Mouse (Mus musculus) liver, embryonic 13.5 days (tissue): ENCODE data around the gene Pdlim5. TPM values are rescaled to one million over a fixed set of nuclear protein-coding genes. Genes with fewer than 3 reads are reported as not detected.

Experiments used
- ATAC-seq: fragments of 200-750 bp; cut with Nextera tagmentation; 2 replicates; pipeline ENCODE4 v1.8.0; 2017; ENCODE audit warnings: low read depth, mild to moderate bottlenecking, moderate number of reproducible peaks, moderate library complexity
- DNase-seq: peaks from one replicate; pipeline ENCODE4 v3.0.0; 2022
- H3K27ac ChIP-seq: fragments of 300-500 bp; sonication (generic); 2 replicates; pipeline ENCODE4 v1.5.1; 2015; ENCODE audit warnings: moderate library complexity, mild to moderate bottlenecking, inconsistent platforms
- H3K27me3 ChIP-seq: fragments of 300-500 bp; sonication (generic); 2 replicates; pipeline ENCODE4 v1.6.1; 2015; ENCODE audit warnings: mild to moderate bottlenecking, inconsistent platforms
- H3K36me3 ChIP-seq: fragments of 300-500 bp; sonication (generic); 2 replicates; pipeline ENCODE4 v1.6.1; 2015; ENCODE audit warnings: mild to moderate bottlenecking, inconsistent platforms
- H3K4me1 ChIP-seq: fragments of 300-500 bp; sonication (generic); replicated peaks from 2 replicates; pipeline ENCODE4 v1.6.1; 2015; ENCODE audit warnings: inconsistent platforms
- H3K4me2 ChIP-seq: fragments of 300-500 bp; sonication (generic); 2 replicates; pipeline ENCODE4 v1.6.1; 2015; ENCODE audit warnings: inconsistent platforms, mild to moderate bottlenecking, moderate library complexity
- H3K4me3 ChIP-seq: fragments of 300-500 bp; sonication (generic); replicated peaks from 2 replicates; pipeline ENCODE4 v1.5.1; 2015; ENCODE audit warnings: mild to moderate bottlenecking, inconsistent platforms
- H3K9ac ChIP-seq: fragments of 300-500 bp; sonication (generic); 2 replicates; pipeline ENCODE4 v1.6.1; 2015; ENCODE audit warnings: mild to moderate bottlenecking, inconsistent platforms
- H3K9me3 ChIP-seq: fragments of 300-500 bp; sonication (generic); replicated peaks from 2 replicates; pipeline ENCODE4 v1.6.1; 2016; ENCODE audit warnings: inconsistent platforms
- WGBS: fragments of 180-500 bp; shearing (Covaris S2); methylation state at CpG from one replicate; pipeline ENCODE4 v1.1.7; 2015; ENCODE audit not compliant: insufficient replicate concordance; 5-methylcytosine and 5-hydroxymethylcytosine counted together
- polyA plus RNA-seq: library from polyadenylated mRNA; unstranded; fragments of >200 nt; fragmentation: Nextera tagmentation; extraction: Ambion mirVana; gene quantifications from 2 replicates; pipeline ENCODE4 v1.2.1, GENCODE M21; 2015

The Pdlim5 gene
- polyA plus RNA-seq, 1 experiment from 2014 or later: 11.0 TPM

DNA sequence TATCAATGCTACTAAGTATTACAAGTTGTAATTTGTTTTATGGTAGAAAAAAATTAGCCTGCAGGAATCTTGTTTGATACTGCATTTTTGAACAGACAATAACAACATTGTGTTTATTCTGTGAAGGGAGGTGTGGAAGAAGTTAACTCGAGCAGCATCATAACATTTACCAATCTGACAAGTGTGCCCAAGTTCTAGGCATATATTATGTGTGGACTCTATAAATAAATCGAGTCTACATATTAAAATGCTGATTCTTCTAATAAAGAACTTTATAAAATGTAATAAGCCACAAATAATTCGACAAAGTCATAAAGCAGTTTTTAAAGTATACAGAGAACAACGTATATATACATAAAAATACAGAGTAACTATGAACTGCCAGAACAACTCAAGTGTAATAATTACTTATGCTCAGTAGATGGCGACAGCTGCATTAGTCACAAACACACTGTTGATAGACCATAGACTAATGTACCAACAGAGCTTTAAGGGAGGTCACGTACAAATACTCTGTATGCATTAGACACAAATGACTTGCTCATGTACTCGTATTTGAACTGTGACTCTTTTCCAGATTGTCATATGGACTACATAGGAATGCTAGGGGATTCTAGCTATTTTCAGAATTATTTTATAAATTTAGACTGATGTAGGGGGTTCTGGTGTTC, 100.7 kb downstream of the Pdlim5 start:
- Histone ChIP-seq H3K36me3 (no peaks in the 10 kb centered on the region), H3K27ac (no peak overlapping the region), H3K27me3 (no peaks in the 10 kb centered on the region), H3K4me3 (no peak overlapping the region), H3K9ac (no peak overlapping the region), H3K4me2 (no peak overlapping the region), H3K4me1 (no peaks in the 10 kb centered on the region), H3K9me3 (no peaks in the 10 kb centered on the region)
- ATAC-seq (peak; percentile 64; the same call in 1 of the 2 replicates), DNase-seq (no peak)
- WGBS: 22% methylated on average over 7 of the region's 7 CpGs

DNA sequence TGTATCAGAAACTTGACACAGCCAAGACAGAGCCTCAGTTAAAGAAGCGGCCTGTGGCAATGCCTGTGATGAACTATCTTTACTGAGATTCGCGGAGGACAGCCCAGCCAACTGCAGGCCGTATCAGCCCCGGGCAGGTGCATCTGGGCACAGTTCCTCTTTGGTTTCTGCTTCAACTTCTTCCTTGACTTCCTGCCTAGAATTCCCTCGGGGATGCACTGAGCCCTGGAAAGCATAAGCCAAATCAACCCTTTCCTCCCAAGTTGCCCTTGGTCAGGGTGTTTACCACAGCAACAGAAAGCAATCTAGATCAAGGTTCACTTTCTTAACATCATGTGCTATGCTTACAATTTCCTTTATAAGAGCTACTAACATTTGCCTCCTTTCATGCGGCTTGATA, 101.9 kb downstream of the Pdlim5 start:
- Histone ChIP-seq H3K27ac (no peak overlapping the region), H3K27me3 (no peaks in the 10 kb centered on the region), H3K4me1 (no peaks in the 10 kb centered on the region), H3K4me2 (no peak overlapping the region), H3K36me3 (no peaks in the 10 kb centered on the region), H3K9me3 (no peaks in the 10 kb centered on the region), H3K9ac (no peak overlapping the region), H3K4me3 (no peak overlapping the region)
- ATAC-seq: no peak
- 65% methylated on average over 7 of the region's 7 CpGs for WGBS
- DNase-seq: no peak

DNA sequence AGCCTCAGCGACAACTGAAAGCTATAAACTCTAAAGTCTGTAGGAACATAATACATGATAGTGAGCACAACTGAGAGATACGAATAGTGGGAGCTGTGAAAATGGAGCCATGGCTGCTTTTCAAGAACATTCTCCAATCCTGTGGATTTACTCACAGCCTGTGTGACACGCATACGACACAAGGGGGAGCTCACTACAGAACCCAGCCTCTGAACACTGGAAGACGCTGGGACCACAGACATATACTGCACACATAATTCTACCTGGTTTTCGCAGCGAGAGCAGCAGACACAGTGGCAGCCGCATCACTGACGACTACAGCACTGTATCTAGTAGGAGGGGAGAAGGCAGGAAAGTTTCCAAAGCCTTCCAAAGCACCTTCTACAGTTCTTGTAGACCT, 112.8 kb downstream of the Pdlim5 start:
- H3K36me3 ChIP-seq: no peaks in the 10 kb centered on the region
- H3K27ac ChIP-seq: no peak overlapping the region
- no peaks in the 10 kb centered on the region for H3K27me3 ChIP-seq
- H3K4me1 ChIP-seq: peaks cover 27% of the 10 kb centered on the region
- ATAC-seq (peak; percentile 56), DNase-seq (peak; percentile 20)
- H3K4me2 ChIP-seq: peak overlapping the region; percentile 45
- H3K4me3 ChIP-seq: peak overlapping the region; percentile 31
- 42% methylated on average over 9 of the region's 9 CpGs for WGBS
- no peak overlapping the region; the same call in 1 of the 2 replicates for H3K9ac ChIP-seq
- H3K9me3 ChIP-seq: no peaks in the 10 kb centered on the region

DNA sequence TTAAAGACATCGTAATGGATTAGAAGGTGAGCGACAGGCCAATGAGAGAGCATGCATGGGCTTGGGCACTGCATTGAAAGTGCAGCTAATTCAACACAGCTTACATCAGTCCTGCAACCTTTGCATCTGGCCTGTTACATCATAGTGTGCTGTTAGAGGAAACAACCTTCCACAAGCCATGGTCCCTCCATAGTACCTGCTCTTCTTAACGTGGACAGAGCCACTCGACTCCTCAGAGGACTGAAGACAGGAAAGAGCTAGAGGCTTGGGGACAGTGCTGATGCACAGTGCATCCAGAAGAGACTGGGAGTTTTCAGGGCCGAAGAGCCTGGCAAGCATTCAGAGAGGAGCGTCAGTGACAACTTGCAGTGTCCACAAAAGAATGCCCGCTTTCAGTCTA, 113.8 kb downstream of the Pdlim5 start:
- Histone ChIP-seq H3K36me3 (peaks cover 6% of the 10 kb centered on the region), H3K9ac (no peak overlapping the region), H3K4me1 (peaks cover 27% of the 10 kb centered on the region), H3K4me3 (no peak overlapping the region), H3K27ac (no peak overlapping the region), H3K27me3 (no peaks in the 10 kb centered on the region), H3K4me2 (no peak overlapping the region), H3K9me3 (no peaks in the 10 kb centered on the region)
- 81% methylated on average over 7 of the region's 7 CpGs for WGBS
- ATAC-seq: no peak
- DNase-seq: no peak

DNA sequence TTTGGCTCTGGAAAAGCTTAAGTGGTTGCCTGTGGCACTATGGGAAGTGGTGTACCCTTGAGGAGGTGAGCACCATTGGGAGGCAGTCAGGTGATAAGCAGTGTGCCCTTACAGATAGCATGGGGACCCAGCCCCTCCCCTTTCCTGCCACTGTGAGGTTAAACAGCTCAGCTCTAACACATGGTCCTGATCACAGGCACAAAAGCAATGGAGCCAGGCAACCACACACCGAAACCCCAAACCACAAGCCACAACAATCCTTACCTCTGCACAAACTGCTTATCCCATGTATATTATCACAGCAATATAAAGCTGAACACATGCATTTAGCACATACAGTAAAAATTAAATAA, 114.4 kb downstream of the Pdlim5 start:
- WGBS: 8% methylated on average over 1 of the region's 1 CpGs
- peaks cover 27% of the 10 kb centered on the region for H3K4me1 ChIP-seq
- no peak overlapping the region for H3K4me3 ChIP-seq
- H3K9ac ChIP-seq: no peak overlapping the region
- no peaks in the 10 kb centered on the region for H3K27me3 ChIP-seq
- H3K4me2 ChIP-seq: 0 out of 2 replicates have a peak overlapping the region, but pooled peaks have one; percentile 36
- H3K36me3 ChIP-seq: peaks cover 6% of the 10 kb centered on the region
- ATAC-seq (peak; percentile 99), DNase-seq (peak; percentile 65)
- H3K27ac ChIP-seq: no peak overlapping the region
- no peaks in the 10 kb centered on the region for H3K9me3 ChIP-seq

- Histone ChIP-seq H3K9me3 (no peaks in the 10 kb centered on the region), H3K9ac (no peak overlapping the region), H3K4me3 (no peak overlapping the region), H3K27ac (peak overlapping the region; percentile 18; the same call in 1 of the 2 replicates), H3K4me2 (peak overlapping the region; percentile 36), H3K27me3 (no peaks in the 10 kb centered on the region), H3K4me1 (peaks cover 27% of the 10 kb centered on the region), H3K36me3 (peaks cover 6% of the 10 kb centered on the region)
- DNase-seq: no peak
- peak; percentile 62 for ATAC-seq
- whole genome bisulfite sequencing: 28% methylated on average over 6 of the region's 6 CpGs
Measured at GRCm38 (mm10) chr3:142280366-142281092, 115.0 kb downstream of the Pdlim5 start.

GRCm38 (mm10) chr3:142279011-142279410, 116.5 kb downstream of the Pdlim5 start:
- H3K4me1 ChIP-seq: peaks cover 27% of the 10 kb centered on the region
- WGBS: 89% methylated on average over 3 of the region's 3 CpGs
- no peaks in the 10 kb centered on the region for H3K9me3 ChIP-seq
- no peak overlapping the region for H3K4me3 ChIP-seq
- no peaks in the 10 kb centered on the region for H3K27me3 ChIP-seq
- H3K27ac ChIP-seq: no peak overlapping the region
- ATAC-seq (no peak), DNase-seq (no peak)
- H3K4me2 ChIP-seq: no peak overlapping the region
- H3K9ac ChIP-seq: no peak overlapping the region
- peaks cover 6% of the 10 kb centered on the region for H3K36me3 ChIP-seq

- Histone ChIP-seq H3K27ac (no peak overlapping the region), H3K9me3 (no peaks in the 10 kb centered on the region), H3K9ac (no peak overlapping the region), H3K4me3 (no peak overlapping the region), H3K4me2 (no peak overlapping the region), H3K4me1 (peaks cover 18% of the 10 kb centered on the region), H3K36me3 (peaks cover 9% of the 10 kb centered on the region), H3K27me3 (no peaks in the 10 kb centered on the region)
- DNase-seq (no peak), ATAC-seq (no peak)
- 80% methylated on average over 3 of the region's 3 CpGs for WGBS
Measured at GRCm38 (mm10) chr3:142276506-142276905, 119.0 kb downstream of the Pdlim5 start.

DNA sequence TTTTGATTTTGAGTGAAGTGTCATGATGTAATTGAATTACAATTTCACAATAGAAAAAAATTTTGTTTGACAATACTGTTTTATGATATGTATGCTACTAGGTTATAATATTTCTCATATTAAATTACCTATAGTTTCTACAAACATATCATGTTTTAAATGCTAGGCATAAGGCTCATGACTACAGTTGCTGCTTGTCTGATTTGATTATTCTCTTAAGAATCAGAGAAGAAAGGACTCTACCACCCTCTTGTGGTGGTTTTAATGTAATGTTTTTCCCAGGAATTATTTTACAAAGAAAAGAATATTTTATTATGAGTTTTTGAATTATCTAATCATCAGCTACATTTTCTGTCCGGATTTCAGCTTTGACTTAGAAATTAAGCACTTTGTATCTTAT, 120.5 kb downstream of the Pdlim5 start:
- Histone ChIP-seq H3K36me3 (peaks cover 9% of the 10 kb centered on the region), H3K4me2 (no peak overlapping the region), H3K4me1 (peaks cover 6% of the 10 kb centered on the region; the same call in 1 of the 2 replicates), H3K4me3 (no peak overlapping the region), H3K9me3 (no peaks in the 10 kb centered on the region), H3K9ac (no peak overlapping the region), H3K27ac (no peak overlapping the region), H3K27me3 (no peaks in the 10 kb centered on the region)
- no peak for DNase-seq
- ATAC-seq: no peak
- WGBS: 0% methylated on average over 1 of the region's 1 CpGs

DNA sequence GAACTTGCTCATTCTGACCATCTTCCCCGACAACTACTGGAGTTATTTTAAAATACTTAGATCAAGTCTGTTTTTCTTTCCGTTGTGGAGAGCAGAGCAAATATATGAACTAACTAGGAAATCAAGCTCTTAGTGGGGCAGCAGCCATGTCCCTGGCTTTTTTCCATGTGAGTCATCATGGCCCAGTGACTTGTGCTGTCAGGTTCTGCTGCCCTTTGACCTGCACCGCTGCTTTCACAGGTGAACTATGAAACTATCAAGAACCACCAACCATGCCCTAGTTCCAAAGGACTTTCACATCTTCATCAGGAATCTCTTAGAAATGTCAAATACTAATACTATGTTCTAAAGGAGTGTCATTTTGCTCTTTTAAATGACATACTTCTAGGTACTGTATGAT, 121.0 kb downstream of the Pdlim5 start:
- H3K36me3 ChIP-seq: peaks cover 9% of the 10 kb centered on the region
- no peak overlapping the region for H3K27ac ChIP-seq
- no peak for ATAC-seq
- peaks cover 5% of the 10 kb centered on the region; the same call in 1 of the 2 replicates for H3K4me1 ChIP-seq
- H3K9me3 ChIP-seq: no peaks in the 10 kb centered on the region
- H3K27me3 ChIP-seq: no peaks in the 10 kb centered on the region
- DNase-seq: no peak
- H3K4me3 ChIP-seq: no peak overlapping the region
- 79% methylated on average over 3 of the region's 3 CpGs for WGBS
- H3K4me2 ChIP-seq: no peak overlapping the region
- no peak overlapping the region for H3K9ac ChIP-seq

DNA sequence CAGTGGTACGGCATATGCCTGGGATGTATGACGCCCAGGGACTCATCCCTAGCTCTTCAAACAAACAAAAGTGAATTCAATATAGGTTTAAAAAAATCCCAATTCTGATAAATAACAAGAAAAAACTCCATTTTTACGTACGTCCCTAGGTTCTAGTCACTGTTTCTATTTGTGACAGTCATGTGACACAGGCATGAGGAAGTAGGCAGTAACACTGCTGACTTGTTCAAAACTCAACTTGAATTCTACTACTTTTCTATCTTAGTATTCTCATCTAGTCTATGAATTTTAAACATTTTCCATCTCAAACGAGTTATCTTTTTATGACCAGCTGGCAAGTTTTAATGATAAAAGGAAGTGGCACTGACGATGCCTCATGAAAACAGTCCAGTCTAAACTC, 122.2 kb downstream of the Pdlim5 start:
- no peaks in the 10 kb centered on the region for H3K4me1 ChIP-seq
- WGBS: 69% methylated on average over 6 of the region's 6 CpGs

DNA sequence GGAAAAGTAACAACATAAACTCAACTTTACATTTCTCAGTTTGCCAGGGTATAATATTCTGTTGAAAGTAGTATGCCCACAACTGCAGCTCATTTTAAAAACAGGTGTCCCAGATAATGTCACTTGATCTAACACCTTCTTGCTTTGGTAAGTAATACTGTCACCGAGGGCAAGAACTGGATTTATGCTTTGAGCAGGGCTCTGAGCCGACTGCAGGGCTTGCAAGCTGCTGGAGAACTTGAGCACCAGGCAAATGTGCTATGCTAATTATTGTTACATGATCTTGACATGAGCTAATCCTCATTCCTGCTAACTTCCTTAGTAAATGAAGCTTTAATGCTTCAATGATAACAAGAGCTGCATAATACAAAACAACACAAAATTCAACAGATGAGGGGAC, 139.1 kb downstream of the Pdlim5 start:
- DNase-seq (no peak), ATAC-seq (no peak)
- Histone ChIP-seq H3K27ac (no peak overlapping the region), H3K9me3 (no peaks in the 10 kb centered on the region), H3K4me3 (no peak overlapping the region), H3K27me3 (no peaks in the 10 kb centered on the region), H3K4me2 (no peak overlapping the region), H3K4me1 (no peaks in the 10 kb centered on the region), H3K9ac (no peak overlapping the region), H3K36me3 (no peaks in the 10 kb centered on the region)
- WGBS: 59% methylated on average over 2 of the region's 2 CpGs

More for the DNA sequence above, 122.2 kb downstream of the Pdlim5 start:
- Histone ChIP-seq H3K27me3 (no peaks in the 10 kb centered on the region), H3K9me3 (no peaks in the 10 kb centered on the region), H3K4me3 (no peak overlapping the region), H3K27ac (no peak overlapping the region), H3K4me2 (no peak overlapping the region), H3K36me3 (peaks cover 9% of the 10 kb centered on the region), H3K9ac (no peak overlapping the region)
- DNase-seq (no peak), ATAC-seq (no peak)
